Mouse (Mus musculus) cerebral cortex, adult 2 months (tissue): ENCODE results near the gene Aqp3.

Experiments
- WGBS: fragments of 180-500 bp; shearing (Covaris S2); methylation state at CpG from one replicate; pipeline ENCODE4 v1.1.7; 2018; 5-methylcytosine and 5-hydroxymethylcytosine counted together

Aqp3 gene

GRCm38 (mm10) chr4:41097871-41098576 is at the start of gene Aqp3:
TSS of gene Aqp3 (minus strand) at chr4:41098183.
- 3% methylated on average over 42 of the region's 42 CpGs for WGBS

- WGBS, result 64% methylated on average over 2 of the region's 2 CpGs
These were observed 44.6 kb upstream of the Aqp3 start for GRCm38 (mm10) chr4:41142601-41143000.

- 74% methylated on average over 6 of the region's 6 CpGs for WGBS
These were observed 42.3 kb upstream of the Aqp3 start for GRCm38 (mm10) chr4:41140174-41140875.

GRCm38 (mm10) chr4:41136811-41137210 is 38.8 kb upstream of the Aqp3 start:
- WGBS, result 1% methylated on average over 8 of the region's 8 CpGs

- under 1% methylated on average over 4 of the region's 4 CpGs for WGBS
These were observed 38.4 kb upstream of the Aqp3 start for GRCm38 (mm10) chr4:41136454-41136805.

- under 1% methylated on average over 65 of the region's 65 CpGs for WGBS
These were observed 37.9 kb upstream of the Aqp3 start, which contains the start of gene Ube2r2 for GRCm38 (mm10) chr4:41135711-41136453. TSS of gene Ube2r2 (plus strand) at chr4:41135743.

- 2% methylated on average over 49 of the region's 70 CpGs for WGBS
These were observed 37.1 kb upstream of the Aqp3 start for GRCm38 (mm10) chr4:41134935-41135710.

- WGBS, result 85% methylated on average over 6 of the region's 6 CpGs
These were observed 35.7 kb upstream of the Aqp3 start for GRCm38 (mm10) chr4:41133529-41134291.

- 67% methylated on average over 6 of the region's 6 CpGs for WGBS
These were observed 34.5 kb upstream of the Aqp3 start for GRCm38 (mm10) chr4:41132471-41132870.

- 89% methylated on average over 3 of the region's 3 CpGs for WGBS
These were observed 31.9 kb upstream of the Aqp3 start for GRCm38 (mm10) chr4:41129836-41130235.

- WGBS, result 7% methylated on average over 2 of the region's 2 CpGs
These were observed 31.4 kb upstream of the Aqp3 start for GRCm38 (mm10) chr4:41129406-41129805.

GRCm38 (mm10) chr4:41124180-41124951 is 26.4 kb upstream of the Aqp3 start, which contains the start of gene Nol6:
TSS of gene Nol6 (minus strand) at chr4:41124455.
- 2% methylated on average over 29 of the region's 29 CpGs for WGBS

- 73% methylated on average over 11 of the region's 11 CpGs for WGBS
These were observed 20.8 kb upstream of the Aqp3 start for GRCm38 (mm10) chr4:41118706-41119292.

GRCm38 (mm10) chr4:41116817-41117216 is 18.8 kb upstream of the Aqp3 start:
- 83% methylated on average over 3 of the region's 3 CpGs for WGBS

GRCm38 (mm10) chr4:41115793-41116192 is 17.8 kb upstream of the Aqp3 start:
- 96% methylated on average over 15 of the region's 15 CpGs for WGBS

- 86% methylated on average over 6 of the region's 6 CpGs for WGBS
These were observed 17.1 kb upstream of the Aqp3 start for GRCm38 (mm10) chr4:41115074-41115473.

GRCm38 (mm10) chr4:41114358-41115070 is 16.5 kb upstream of the Aqp3 start:
- 73% methylated on average over 9 of the region's 9 CpGs for WGBS

GRCm38 (mm10) chr4:41108717-41109425 is 10.9 kb upstream of the Aqp3 start:
- WGBS, result 82% methylated on average over 10 of the region's 10 CpGs
